Mouse (Mus musculus): ENCODE results near the gene Tor1aip1. TPM values are rescaled to one million over a fixed set of nuclear protein-coding genes. Genes with fewer than 3 reads are reported as not detected.

The Tor1aip1 gene
- polyA plus RNA-seq, 1 experiment from 2014 or later = 26.5 TPM

DNA sequence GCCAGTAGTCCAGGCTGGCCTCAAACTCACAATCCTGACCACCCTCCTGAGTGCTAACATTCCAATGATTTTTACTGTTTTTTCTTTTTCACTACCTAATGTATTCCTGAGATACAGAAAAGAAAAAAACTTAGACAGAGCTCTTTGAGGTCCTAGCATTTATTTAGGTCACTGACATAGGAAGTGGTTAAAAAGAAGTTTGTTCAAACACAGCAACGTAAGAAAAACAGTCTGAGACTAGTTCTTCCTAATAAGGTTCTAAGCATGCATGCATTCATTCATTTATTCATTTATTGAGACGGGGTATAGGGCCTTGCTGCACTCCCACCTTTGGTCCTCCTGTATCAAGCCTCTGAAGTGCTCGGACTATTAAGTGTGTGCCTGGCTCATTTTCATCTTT is 8.4 kb downstream of the Tor1aip1 start:
- Histone ChIP-seq H3K9me3 (no peaks in the 10 kb centered on the region), H3K36me3 (peaks cover 51% of the 10 kb centered on the region), H3K4me2 (no peak overlapping the region), H3K4me1 (replicated peaks) (no peaks in the 10 kb centered on the region), H3K27ac (no peak overlapping the region), H3K4me3 (no peak overlapping the region), H3K27me3 (no peaks in the 10 kb centered on the region), H3K9ac (no peak overlapping the region)
- WGBS = 92% methylated on average over 3 of the region's 3 CpGs
- ATAC-seq (ENCODE audit: low FRiP score) = no peak

DNA sequence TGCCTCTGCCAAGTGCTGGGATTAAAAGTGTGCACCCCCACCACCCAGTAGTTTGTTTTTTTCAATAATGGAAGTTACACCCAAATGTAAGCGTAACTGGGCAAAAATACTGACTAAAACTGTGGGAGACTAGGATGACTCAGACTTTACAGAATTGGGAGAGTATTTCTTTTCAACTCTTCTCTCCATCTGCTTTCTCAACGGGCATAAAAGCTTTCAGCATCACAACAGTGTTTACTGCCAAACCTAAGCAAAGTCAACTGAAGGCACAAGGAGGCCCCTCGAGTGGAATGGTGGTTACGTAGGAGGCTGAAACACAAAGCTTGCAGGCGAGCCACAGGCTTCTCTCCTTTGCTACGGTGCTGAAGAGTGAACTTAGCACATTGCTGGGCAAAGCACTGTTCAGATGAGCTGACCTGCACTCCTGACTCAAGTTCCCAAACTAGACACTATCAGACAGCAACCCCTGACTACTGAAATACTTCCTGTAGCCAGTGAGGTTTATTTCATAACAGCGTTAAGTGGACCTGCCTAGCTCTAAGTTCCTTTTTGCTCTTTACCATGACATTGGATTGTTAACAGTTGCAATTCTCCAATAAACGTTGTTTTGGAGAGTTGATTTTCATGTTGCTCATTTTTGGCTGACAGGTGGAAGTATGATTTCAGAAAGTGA is 11.3 kb downstream of the Tor1aip1 start:
- no peak for ATAC-seq (ENCODE audit: low FRiP score)
- Histone ChIP-seq H3K4me3 (no peak overlapping the region), H3K27ac (no peak overlapping the region), H3K9ac (no peak overlapping the region), H3K9me3 (no peaks in the 10 kb centered on the region), H3K27me3 (no peaks in the 10 kb centered on the region), H3K36me3 (peaks cover 43% of the 10 kb centered on the region), H3K4me2 (no peak overlapping the region), H3K4me1 (replicated peaks) (no peaks in the 10 kb centered on the region)
- 89% methylated on average over 8 of the region's 8 CpGs for WGBS

DNA sequence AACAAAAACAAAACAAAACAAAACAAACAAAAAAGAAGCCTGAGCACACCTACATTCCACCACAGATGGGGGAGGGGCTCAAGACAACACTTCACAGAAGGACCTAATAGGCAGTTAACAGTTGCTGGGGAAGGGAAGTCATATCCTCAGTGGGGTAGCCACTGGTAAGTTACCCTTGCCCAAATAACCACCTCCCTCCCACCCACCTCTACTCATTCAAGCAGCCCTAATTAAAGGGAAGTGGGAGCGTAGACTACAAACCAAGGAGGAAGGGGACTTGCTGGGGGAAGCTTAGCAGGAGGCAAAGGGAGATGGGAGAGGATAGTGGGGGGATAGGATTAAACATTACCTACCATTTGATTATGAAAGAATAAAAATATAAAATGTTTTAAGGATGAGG is 15.9 kb downstream of the Tor1aip1 start:
- Histone ChIP-seq H3K9me3 (no peaks in the 10 kb centered on the region), H3K9ac (no peak overlapping the region), H3K4me1 (replicated peaks) (no peaks in the 10 kb centered on the region), H3K4me2 (no peak overlapping the region), H3K27me3 (no peaks in the 10 kb centered on the region), H3K36me3 (peaks cover 55% of the 10 kb centered on the region), H3K4me3 (no peak overlapping the region), H3K27ac (no peak overlapping the region)
- ATAC-seq (ENCODE audit: low FRiP score) = no peak
- WGBS = 94% methylated on average over 1 of the region's 1 CpGs

DNA sequence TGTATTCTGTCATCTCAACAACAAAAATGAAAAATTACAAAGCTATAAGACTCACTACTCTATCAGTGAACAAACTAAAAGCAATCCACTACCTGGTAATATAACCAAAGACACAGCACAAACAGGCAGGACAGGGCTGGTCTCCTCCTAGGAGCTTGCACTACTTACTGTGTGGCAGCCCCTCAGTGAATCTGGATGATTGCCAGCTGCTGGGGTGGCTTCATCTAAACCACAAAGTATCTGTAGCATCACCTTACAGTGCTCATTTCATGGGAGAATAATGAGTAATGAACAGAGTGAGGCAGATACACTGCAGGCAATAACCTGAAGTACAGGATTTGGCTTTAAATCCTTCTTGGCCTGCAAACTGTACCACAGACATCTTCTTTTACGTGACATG is 16.5 kb downstream of the Tor1aip1 start:
- H3K27ac ChIP-seq = no peak overlapping the region
- no peak overlapping the region for H3K9ac ChIP-seq
- peaks cover 54% of the 10 kb centered on the region for H3K36me3 ChIP-seq
- H3K4me2 ChIP-seq = no peak overlapping the region
- H3K4me3 ChIP-seq = no peak overlapping the region
- H3K9me3 ChIP-seq = no peaks in the 10 kb centered on the region
- H3K4me1 ChIP-seq (replicated peaks) = no peaks in the 10 kb centered on the region
- no peaks in the 10 kb centered on the region for H3K27me3 ChIP-seq
- no peak for ATAC-seq (ENCODE audit: low FRiP score)
- WGBS = 97% methylated on average over 1 of the region's 1 CpGs

DNA sequence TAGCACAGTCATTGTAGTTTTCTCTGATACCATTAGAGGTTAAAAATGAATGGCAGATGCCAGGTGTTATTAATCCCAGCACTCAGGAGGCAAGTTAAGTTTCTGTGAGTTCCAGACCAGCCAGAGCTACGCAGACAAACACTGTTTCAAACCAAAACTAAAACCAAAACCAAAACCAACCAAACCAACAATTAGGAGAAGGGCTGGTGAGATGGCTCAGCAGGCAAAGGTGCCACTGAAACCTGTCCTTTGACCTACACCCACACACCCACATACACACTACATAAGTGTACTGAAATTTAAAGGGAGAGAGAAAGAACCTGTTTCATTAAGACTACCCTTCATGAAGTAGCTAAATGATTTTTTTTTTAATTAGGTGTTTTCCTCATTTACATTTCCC is 27.3 kb downstream of the Tor1aip1 start:
- H3K36me3 ChIP-seq = peaks cover 44% of the 10 kb centered on the region
- no peak overlapping the region for H3K9ac ChIP-seq
- H3K27ac ChIP-seq = no peak overlapping the region
- ATAC-seq (ENCODE audit: low FRiP score) = no peak
- no peak overlapping the region for H3K4me2 ChIP-seq
- no peaks in the 10 kb centered on the region for H3K27me3 ChIP-seq
- no peaks in the 10 kb centered on the region for H3K4me1 ChIP-seq (replicated peaks)
- no peaks in the 10 kb centered on the region for H3K9me3 ChIP-seq
- 96% methylated on average over 1 of the region's 1 CpGs for WGBS
- H3K4me3 ChIP-seq = no peak overlapping the region

DNA sequence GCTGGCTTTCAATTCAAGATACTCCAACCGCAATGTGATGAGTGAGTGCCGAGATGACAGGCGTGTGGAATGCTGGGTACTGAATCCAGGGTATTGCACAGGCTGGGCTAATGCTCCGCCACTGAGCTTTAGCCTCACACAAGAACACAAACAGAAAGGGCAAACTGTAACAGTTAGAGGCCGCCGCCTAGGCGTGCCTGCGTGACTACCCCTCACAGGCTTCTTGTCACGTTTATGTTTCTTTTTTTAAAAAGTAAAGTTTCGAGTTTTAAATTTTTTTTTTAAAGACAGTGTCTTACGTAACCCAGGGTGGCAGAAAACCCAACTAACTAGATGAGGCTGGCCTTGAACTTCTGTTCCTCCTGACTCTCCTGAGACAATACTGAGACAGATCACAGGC is 30.4 kb downstream of the Tor1aip1 start:
- no peak overlapping the region for H3K27ac ChIP-seq
- ATAC-seq (ENCODE audit: low FRiP score) = no peak
- no peaks in the 10 kb centered on the region for H3K4me1 ChIP-seq (replicated peaks)
- WGBS = 93% methylated on average over 11 of the region's 11 CpGs
- no peaks in the 10 kb centered on the region for H3K9me3 ChIP-seq
- no peaks in the 10 kb centered on the region for H3K27me3 ChIP-seq
- H3K4me2 ChIP-seq = no peak overlapping the region
- no peak overlapping the region for H3K9ac ChIP-seq
- H3K4me3 ChIP-seq = no peak overlapping the region
- peaks cover 33% of the 10 kb centered on the region for H3K36me3 ChIP-seq

DNA sequence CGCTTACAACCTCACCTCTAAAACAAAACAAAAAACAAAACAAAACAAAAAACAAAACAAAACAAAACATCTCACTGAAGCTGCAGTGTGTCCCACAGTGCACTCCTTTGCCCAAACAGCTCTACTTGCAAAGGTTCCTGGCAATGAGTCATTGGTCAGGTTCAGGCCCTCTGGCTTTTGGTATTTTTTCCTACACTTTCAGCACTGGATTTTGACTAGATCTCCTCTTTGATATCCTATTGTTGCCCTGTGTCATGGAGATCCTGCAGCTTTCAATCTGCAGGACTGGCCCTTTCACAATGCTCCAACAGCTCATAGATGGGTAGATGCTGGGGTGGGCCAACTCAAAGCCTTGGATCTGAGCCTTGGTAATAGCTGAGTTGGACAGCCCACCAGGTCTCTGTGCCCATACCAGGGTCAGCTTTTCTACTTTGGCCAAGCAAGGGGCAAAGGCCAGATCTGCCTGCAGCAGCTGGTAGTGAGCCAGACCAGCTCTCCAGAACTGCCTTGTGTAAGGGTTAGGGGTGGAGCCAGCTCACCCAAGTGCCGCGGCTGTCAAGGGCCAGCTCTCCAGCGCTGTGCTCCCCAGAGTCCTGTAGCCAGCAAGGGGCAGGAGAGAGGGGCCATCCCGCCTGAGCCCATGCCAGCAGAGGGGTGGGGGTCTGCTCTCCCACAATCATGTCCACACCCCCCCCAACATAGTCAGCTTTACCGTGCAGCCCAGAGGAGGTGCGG is 32.9 kb downstream of the Tor1aip1 start:
- no peak overlapping the region for H3K4me2 ChIP-seq
- H3K4me1 ChIP-seq (replicated peaks) = no peaks in the 10 kb centered on the region
- H3K4me3 ChIP-seq = no peak overlapping the region
- peaks cover 28% of the 10 kb centered on the region for H3K36me3 ChIP-seq
- no peak overlapping the region for H3K9ac ChIP-seq
- H3K27me3 ChIP-seq = no peaks in the 10 kb centered on the region
- ATAC-seq (ENCODE audit: low FRiP score) = no peak
- WGBS = 87% methylated on average over 7 of the region's 7 CpGs
- H3K27ac ChIP-seq = no peak overlapping the region
- no peaks in the 10 kb centered on the region for H3K9me3 ChIP-seq

DNA sequence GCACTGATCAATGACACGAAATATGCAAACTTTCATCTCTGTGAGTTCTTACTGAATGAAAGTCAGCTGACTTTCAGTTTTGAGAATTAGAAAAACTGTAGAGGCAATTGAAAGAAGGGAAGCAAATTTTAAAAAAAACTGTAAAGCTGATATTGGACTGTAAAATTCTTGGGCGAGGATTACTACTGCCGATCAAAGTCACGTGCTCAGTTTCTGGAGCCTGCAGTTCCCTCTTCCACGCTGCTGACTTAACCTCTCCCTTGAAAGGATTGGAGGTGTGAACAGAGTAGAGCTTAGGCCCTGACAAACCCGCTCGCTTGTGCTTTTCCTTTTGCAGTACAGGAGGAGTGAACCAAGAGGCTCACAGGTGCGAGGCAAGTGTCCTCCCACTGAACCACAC is 33.9 kb downstream of the Tor1aip1 start:
- peaks cover 22% of the 10 kb centered on the region for H3K36me3 ChIP-seq
- no peak overlapping the region for H3K4me2 ChIP-seq
- 94% methylated on average over 8 of the region's 8 CpGs for WGBS
- H3K4me3 ChIP-seq = no peak overlapping the region
- no peak overlapping the region for H3K9ac ChIP-seq
- no peak for ATAC-seq (ENCODE audit: low FRiP score)
- H3K9me3 ChIP-seq = no peaks in the 10 kb centered on the region
- H3K27me3 ChIP-seq = no peaks in the 10 kb centered on the region
- H3K4me1 ChIP-seq (replicated peaks) = no peaks in the 10 kb centered on the region
- H3K27ac ChIP-seq = no peak overlapping the region

DNA sequence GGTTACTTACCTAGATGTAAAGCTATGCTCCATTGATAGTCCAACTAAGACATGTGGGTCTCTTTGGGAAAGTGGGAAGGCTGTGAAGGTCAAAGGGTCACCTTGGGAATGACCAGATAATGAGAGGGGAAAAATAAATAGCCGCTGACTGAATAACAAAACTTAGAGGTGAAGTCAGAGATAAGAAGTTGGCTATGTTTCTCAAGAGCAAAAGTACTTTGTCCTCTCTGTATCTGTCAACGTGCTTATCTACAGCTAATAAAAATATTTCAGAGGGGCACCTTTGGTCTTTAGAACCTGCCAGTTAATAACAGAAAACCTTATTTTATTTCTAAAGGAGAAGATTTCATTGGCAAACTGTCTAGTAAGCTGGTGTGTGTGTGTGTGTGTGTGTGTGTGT is 40.7 kb downstream of the Tor1aip1 start:
- Histone ChIP-seq H3K9ac (no peak overlapping the region), H3K27ac (no peak overlapping the region), H3K27me3 (no peaks in the 10 kb centered on the region), H3K36me3 (no peaks in the 10 kb centered on the region), H3K4me2 (no peak overlapping the region), H3K4me3 (no peak overlapping the region), H3K9me3 (no peaks in the 10 kb centered on the region), H3K4me1 (replicated peaks) (no peaks in the 10 kb centered on the region)
- no peak for ATAC-seq (ENCODE audit: low FRiP score)
- 91% methylated on average over 2 of the region's 2 CpGs for WGBS

DNA sequence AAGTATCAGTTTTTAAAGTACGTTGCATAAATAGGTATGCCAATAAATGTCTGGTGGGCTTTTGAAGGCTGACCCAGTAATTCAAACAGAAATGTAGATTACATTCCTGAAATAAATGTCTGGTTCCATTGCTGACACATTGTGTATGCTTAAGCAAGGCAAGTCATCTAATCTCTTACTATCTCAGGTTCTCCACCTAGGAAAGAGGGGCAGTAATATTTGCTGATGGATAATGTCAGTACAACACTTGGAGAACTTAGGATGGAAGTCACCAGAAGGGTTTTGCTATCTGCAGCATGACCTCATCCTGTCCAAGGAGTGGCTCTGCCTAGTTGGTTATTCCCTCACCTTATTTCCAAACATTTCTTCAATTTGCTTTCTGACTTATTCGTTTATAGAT is 41.8 kb downstream of the Tor1aip1 start:
- Histone ChIP-seq H3K27ac (no peak overlapping the region), H3K4me1 (replicated peaks) (no peaks in the 10 kb centered on the region), H3K36me3 (no peaks in the 10 kb centered on the region), H3K4me3 (no peak overlapping the region), H3K27me3 (no peaks in the 10 kb centered on the region), H3K9me3 (no peaks in the 10 kb centered on the region), H3K4me2 (no peak overlapping the region), H3K9ac (no peak overlapping the region)
- no peak for ATAC-seq (ENCODE audit: low FRiP score)
- 85% methylated on average over 2 of the region's 2 CpGs for WGBS

DNA sequence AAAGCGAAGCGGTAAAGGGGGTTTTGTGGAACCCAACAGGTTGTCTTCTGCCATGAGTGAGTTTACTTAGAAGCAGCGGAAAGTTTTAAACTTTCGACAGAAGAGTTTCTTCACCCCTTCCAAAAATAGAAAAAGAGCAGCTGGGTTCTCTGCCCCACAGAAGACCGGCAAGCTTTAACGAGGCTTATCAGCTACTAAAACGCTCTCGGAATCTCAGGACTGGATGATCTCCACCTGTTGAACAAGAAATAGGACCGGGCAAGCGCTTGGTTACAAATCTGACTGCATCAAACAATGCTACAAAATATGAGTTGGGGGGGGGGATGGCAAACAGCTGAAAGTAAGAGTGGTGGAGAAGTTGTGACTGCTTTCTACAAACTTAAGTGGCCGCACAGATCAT is 45.9 kb downstream of the Tor1aip1 start:
- Histone ChIP-seq H3K4me2 (no peak overlapping the region), H3K36me3 (no peaks in the 10 kb centered on the region), H3K27me3 (no peaks in the 10 kb centered on the region), H3K9ac (no peak overlapping the region), H3K4me3 (no peak overlapping the region), H3K9me3 (no peaks in the 10 kb centered on the region), H3K4me1 (replicated peaks) (no peaks in the 10 kb centered on the region), H3K27ac (no peak overlapping the region)
- ATAC-seq (ENCODE audit: low FRiP score) = no peak
- WGBS = 83% methylated on average over 11 of the region's 11 CpGs

DNA sequence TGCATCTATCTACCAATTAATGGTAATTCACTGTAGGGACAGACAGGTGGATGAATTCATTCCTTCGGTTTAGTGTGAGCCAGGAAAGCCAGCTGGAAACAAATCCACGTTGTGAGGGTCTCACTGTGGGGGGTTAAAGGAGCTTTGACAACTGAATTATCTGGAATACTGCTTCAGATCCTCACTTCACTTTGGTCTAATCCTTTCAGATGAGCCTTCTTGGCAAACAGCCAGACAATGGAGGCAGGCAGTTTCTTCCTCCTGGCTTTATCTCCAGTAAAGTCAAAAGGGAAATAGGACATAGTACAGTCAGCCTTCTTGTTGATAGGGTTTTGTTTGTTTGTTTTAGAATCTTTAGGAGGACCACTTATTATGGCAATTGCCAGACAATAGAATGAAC is 46.9 kb downstream of the Tor1aip1 start:
- H3K27ac ChIP-seq = no peak overlapping the region
- no peak overlapping the region for H3K9ac ChIP-seq
- no peaks in the 10 kb centered on the region for H3K27me3 ChIP-seq
- no peaks in the 10 kb centered on the region for H3K4me1 ChIP-seq (replicated peaks)
- 19% methylated on average over 2 of the region's 2 CpGs for WGBS
- H3K9me3 ChIP-seq = no peaks in the 10 kb centered on the region
- no peaks in the 10 kb centered on the region for H3K36me3 ChIP-seq
- no peak overlapping the region for H3K4me2 ChIP-seq
- no peak for ATAC-seq (ENCODE audit: low FRiP score)
- no peak overlapping the region for H3K4me3 ChIP-seq

DNA sequence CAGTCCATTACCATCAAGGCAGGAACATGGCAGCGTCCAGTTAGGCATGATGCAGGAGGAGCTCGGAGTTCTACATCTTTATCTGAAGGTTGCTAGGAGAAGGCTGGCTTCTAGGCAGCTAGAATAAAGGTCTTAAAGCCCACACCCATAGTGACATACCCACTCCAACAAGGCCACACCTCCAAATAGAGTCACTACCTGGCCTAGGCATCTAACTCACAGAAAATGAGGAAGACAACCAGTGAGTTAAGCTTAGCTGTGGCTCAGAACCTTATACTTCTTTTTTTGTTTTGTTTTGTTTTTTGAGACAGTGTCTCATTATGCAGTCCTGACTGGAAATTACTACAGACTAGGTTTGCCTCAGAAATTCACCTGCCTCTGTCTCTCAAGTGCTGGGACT is 48.7 kb downstream of the Tor1aip1 start:
- no peaks in the 10 kb centered on the region for H3K4me1 ChIP-seq (replicated peaks)
- H3K4me3 ChIP-seq = no peak overlapping the region
- no peaks in the 10 kb centered on the region for H3K27me3 ChIP-seq
- no peak overlapping the region for H3K4me2 ChIP-seq
- no peak overlapping the region for H3K9ac ChIP-seq
- H3K27ac ChIP-seq = no peak overlapping the region
- no peak for ATAC-seq (ENCODE audit: low FRiP score)
- no peaks in the 10 kb centered on the region for H3K36me3 ChIP-seq
- no peaks in the 10 kb centered on the region for H3K9me3 ChIP-seq
- WGBS = 86% methylated on average over 2 of the region's 2 CpGs

All from hindbrain, embryonic 13.5 days (tissue).